Mouse (Mus musculus) adrenal gland, adult 2 months (tissue): Measurements from ENCODE around the gene Tmem50a. TPM values are rescaled to one million over a fixed set of nuclear protein-coding genes. Genes with fewer than 3 reads are reported as not detected.
"Not testable (repeated sequence)": the region's sequence is repeated elsewhere in the genome, so short reads cannot be mapped to it uniquely, and the experiment has no call there.

Experiments
- DNase-seq: peaks from one replicate; pipeline ENCODE4 v3.0.0; 2021
- polyA plus RNA-seq: library from polyadenylated mRNA; depleted of rRNA; stranded (reverse); fragments of >200 nt; gene quantifications from 2 replicates; pipeline ENCODE4 v1.2.3, GENCODE M21; 2012
- total RNA-seq, 2 experiments: library from RNA; stranded (reverse); gene quantifications; 2 replicates each; pipeline ENCODE4 v1.2.3; 2021

Gene Tmem50a
- total and polyA plus RNA-seq, 3 experiments: 191 to 336 (median 231) TPM

- DNase-seq: peak; percentile 97
Measured at GRCm38 (mm10) chr4:134923258-134924018, 8.6 kb upstream of the Tmem50a start, which contains the start of gene Rsrp1. Gene Rsrp1 (plus strand): TSS chr4:134923592.

DNA sequence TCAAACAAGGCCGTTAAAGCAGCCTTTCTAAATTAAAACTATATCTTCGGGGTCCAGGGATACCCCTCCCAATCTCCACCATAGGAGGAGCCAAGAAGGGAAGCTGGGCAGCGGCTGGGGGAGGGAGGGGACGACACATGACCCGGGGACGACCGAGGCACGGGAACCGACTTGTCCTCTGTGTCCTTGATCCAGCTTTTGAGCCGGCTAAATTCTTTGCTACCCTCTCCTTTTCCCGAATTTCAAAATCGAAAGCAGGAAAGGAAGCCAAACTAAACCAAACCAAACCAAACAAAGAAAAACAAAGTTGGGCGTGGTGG is 8.1 kb upstream of the Tmem50a start:
- peak; percentile 87 for DNase-seq

GRCm38 (mm10) chr4:134922111-134922924 is 7.5 kb upstream of the Tmem50a start:
- no peak for DNase-seq

GRCm38 (mm10) chr4:134921703-134922102 is 6.9 kb upstream of the Tmem50a start:
- DNase-seq: no peak

GRCm38 (mm10) chr4:134920631-134921030 is 5.8 kb upstream of the Tmem50a start:
- no peak for DNase-seq

DNA sequence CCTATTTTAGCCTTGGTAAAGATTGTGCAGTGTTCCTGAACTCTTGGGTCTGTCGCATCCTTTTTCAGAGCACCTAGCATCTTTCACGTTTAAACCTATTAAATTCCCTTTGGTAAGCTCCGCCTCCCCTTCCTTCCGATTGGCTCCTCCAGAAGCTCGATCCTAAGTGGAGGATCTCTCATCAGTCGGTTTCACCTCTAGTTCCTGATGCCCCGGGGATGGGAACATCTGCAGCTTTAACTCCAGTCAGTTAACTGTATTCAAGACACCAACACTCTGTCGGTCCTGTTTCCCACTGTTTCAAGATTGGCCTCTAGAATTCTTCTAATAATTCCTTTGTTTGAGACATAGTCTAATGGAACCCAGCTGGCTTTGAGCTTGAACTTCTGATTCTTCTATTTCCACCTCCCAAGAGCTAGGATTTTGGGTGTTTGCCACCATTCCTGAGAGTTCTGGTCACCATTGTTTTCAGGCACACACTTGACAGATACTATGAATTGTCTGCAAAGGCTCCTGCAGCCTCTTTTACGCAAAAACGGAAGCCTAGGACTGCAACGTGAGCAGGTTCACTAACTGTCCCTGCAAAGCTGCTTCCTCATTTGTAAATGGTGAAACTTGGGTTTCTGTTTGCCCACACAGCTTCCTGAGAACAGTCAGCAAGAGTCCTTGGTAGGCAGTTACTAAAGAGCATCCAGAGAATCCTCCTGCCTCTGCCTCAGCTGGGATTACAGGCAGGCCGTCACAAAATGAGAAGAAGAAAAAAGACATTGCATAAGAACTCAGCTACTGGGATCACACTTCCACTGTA is 5.1 kb upstream of the Tmem50a start:
- no peak for DNase-seq

DNA sequence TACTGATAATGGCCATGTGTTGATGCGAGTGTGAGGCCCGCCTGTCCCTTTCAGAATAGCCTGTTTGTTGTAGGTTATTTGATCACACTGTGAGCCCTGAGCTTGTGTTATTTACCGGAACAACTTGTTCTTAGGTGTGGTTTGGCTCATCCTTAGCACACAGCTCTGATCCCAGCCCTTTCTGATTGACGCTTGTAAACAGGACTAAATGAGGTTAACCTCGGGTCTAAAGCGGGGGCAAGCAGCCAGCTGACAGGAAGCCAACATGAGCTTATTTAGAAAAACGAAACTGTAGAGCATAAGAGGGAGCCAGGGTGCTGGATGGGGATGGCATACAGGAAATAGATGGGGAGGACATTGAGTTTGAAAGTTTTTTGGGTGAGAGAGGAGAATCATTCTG is 3.6 kb upstream of the Tmem50a start:
- peak; percentile 75 for DNase-seq

- no peak for DNase-seq
Measured at GRCm38 (mm10) chr4:134917194-134917593, 2.4 kb upstream of the Tmem50a start.

DNA sequence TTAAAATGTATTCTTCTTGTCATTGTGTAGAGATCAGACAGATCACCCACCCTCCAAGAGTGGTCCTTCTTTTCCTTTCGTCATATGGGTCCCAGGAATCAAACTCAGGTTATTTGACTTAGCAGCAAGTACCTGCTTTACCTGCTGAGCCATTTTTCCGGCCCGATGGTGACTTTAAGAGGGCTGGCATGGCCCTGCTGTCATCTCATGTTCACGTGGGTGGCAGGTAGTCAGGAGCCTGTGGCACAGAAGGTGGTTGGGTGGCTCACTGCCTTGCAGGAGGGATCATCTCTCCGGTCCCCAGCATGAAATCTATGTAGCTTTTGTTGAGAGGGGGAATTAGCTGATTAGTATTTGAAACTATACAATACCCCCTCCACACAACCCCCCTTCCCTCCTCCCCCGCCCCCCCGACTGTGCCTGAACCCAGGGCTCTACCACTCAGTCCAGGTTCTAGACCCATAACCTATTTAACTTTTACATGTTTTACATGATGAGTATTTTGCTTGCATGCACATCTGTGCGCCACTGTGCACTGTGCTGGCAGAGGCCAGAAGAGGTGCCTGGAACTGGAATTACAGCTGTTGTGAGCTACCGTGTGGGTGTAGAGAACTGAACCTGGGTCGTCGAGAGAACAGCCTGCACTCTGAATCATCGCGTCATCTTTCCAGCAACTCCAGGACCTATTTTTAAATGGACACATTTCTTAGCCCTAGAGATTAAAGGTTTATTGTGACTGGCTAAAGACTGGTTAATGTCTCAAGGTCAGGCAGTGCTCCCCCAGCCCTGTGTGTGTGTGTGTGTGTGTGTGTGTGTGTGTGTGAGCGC is 613 bp upstream of the Tmem50a start:
- DNase-seq: peak; percentile 24

DNA sequence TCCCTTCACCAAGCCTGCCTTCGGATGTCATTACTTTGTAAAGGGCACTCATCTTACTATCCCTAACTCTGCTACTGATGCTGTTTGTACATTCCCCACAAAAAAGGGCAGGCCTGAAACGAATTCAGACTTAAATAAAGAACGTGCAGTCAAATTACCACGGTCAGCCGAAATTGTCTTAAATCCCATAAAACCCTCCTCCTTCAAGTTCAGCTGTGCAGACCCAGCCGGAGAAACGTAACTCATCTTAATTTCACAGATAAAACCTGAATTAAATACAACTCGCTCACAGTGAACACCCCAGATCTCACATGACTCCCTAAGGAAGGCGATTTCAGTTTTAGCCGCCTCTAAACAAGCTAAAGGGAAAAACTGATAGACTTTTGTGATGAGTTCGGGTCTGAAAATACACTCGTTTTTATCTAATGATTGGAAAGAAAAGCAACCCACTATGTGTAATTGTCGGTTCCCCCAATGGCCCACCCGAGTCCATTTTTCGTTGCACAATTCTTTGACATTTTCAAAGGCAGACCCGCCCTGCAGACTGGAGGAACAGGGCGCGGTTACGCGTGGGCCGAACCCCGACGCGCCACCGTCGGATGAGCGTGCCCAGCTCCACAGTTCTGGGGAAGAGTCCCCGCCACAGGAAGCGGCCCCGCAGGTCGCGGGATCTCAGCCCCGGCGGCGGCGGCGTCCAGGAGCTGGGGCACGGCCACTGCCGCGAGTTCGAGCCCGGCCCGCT is 531 bp downstream of the Tmem50a start:
- DNase-seq: no peak

- peak; percentile 69 for DNase-seq
Measured at GRCm38 (mm10) chr4:134913413-134913812, 1.4 kb downstream of the Tmem50a start.

DNA sequence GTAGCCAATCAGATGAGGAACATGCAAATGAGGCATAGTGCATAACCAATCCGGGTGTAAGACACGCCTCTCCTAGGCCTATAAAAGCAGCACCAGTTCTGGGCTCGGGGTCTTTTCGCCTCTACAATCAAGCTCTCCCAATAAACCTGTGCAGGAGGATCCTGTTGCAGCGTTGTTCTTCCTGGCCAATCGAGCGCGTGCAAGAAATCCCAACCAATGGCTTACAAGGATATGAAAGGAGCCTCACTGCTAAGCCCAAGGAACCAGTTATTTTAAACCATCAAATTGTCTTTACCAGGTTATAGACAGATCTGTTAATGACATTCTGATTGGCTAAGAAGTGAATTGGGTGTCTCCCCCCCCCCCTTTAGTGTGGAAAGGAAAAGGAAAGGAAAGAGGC is 3.4 kb downstream of the Tmem50a start:
- not testable (repeated sequence) for DNase-seq

DNA sequence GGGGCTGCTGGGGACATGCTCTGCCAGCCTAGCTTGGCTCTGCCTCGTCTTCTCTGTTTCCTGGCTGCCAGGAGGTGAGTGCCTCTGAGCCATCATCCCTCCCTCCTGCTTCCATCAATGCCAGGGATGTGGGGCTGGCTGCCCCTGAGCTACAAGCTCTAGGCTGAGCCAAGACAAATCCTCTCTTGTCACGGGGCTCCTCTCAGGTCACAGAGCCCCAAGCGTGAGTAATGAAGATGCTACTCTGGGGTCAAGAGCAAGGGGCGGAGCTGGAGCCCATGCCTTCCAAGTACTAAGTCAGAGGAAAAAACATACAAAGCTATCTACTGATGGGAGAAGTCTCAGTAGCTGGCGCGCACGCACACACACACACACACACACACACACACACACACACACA is 11.8 kb downstream of the Tmem50a start:
- DNase-seq: peak; percentile 87

- no peak for DNase-seq
Measured at GRCm38 (mm10) chr4:134901126-134901525, 13.7 kb downstream of the Tmem50a start.

DNA sequence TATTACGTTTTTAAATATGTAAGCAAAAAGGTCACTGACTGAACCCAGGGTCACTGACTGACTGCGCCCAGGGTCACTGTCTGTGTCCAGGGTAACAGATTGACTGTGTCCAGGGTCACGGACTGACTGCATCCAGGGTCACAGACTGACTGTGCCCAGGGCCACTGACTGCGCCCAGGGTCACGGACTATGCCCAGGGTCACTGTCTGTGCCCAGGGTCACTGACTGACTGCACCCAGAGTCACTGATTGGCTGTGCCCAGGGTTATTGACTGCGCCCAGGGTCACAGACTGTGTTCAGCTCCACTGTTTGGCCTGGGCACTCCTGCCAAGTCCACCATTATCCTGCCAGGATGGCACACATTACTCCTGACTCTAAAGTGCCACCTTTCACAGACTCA is 17.6 kb downstream of the Tmem50a start:
- DNase-seq: peak; percentile 91

DNA sequence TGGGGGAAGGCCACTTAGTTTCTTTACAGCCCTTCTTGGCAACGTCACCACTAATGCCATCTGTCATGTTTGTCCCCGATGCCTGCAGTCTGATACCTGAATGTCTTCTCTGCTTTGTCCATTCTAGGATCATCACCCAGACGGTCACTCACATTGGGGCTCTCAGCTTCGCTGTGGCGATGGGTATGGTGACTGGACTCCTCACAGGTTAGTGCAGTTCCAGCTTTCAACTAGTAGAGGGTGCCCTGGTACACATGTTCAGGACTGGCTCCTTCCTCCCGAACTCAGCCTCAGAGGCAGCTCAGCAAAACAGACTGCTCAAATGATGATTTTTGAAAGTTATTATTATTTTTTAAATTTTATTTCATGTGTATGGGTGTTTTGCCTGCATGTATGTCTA is 22.7 kb downstream of the Tmem50a start:
- DNase-seq: peak; percentile 73

GRCm38 (mm10) chr4:134884364-134884763 is 30.5 kb downstream of the Tmem50a start:
- DNase-seq: no peak

DNA sequence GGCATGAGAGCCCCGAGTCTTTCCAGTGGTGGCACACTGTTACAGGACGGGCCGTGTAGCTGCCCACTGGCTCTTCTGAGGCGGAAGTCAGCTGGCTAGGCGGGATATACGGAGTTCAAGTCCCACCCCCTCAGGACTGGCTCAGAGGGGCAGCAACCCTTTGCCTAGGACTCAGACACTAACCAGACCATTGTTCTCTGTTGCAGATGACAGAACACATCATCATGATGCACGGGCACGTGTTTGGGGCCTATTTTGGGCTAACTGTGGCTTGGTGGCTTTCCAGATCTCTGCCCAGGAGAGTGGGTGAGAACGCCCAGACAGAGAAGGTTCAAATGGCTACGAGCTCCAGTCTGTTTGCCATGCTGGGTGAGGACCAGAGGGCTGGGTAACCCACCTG is 31.0 kb downstream of the Tmem50a start:
- DNase-seq: no peak

GRCm38 (mm10) chr4:134883266-134883665 is 31.6 kb downstream of the Tmem50a start:
- peak; percentile 47 for DNase-seq

- DNase-seq: no peak
Measured at GRCm38 (mm10) chr4:134880041-134880440, 34.8 kb downstream of the Tmem50a start.
